22 mouse cellular contexts compared by ENCODE assay signal in genomic region chr13:56223625-56224024, GRCm38 (mm10). TPM values are rescaled to one million over a fixed set of nuclear protein-coding genes. Genes with fewer than 3 reads are reported as not detected.
A peak's percentile ranks its signal among the peaks of the same experiment; 100 is the strongest.
DNase-seq lines count a peak whose midpoint lies in the region; ATAC-seq and TF ChIP-seq lines count a peak whose summit lies in the region.
"Had no signal": no experiment of that assay in that cellular context is flagged by ENCODE, and none has a peak within 500 bp of the region (broad histone marks: within the 10 kb centered on the region; RNA-seq: fewer than 3 reads in every experiment).

No protein-coding gene starts in this region.

- H3K4me1 ChIP-seq in forebrain, embryonic 12.5 days, result peaks cover 57% of the 10 kb centered on the region
- peaks cover 33% of the 10 kb centered on the region for H3K4me1 ChIP-seq in forebrain, embryonic 14.5 days (ENCODE audit: control insufficient read depth, insufficient read depth, low read length)
- H3K4me1 ChIP-seq in CH12.LX (ENCODE audit: control insufficient read depth in 1 of 2, insufficient read depth in 2 of 2), result peaks cover 23 to 36% of the 10 kb centered on the region in 2 experiments
- H3K4me1 ChIP-seq in embryonic facial prominence, embryonic 12.5 days, result peaks cover 24% of the 10 kb centered on the region
- peaks cover 40% of the 10 kb centered on the region for H3K4me1 ChIP-seq in midbrain, embryonic 14.5 days (ENCODE audit: control insufficient read depth, insufficient read depth, low read length)
- H3K4me1 ChIP-seq in cerebellum, adult 2 months (ENCODE audit: control insufficient read depth, insufficient read depth, low read length), result peaks cover 4% of the 10 kb centered on the region; the same call in 1 of the 2 replicates

- no peak overlapping the region for H3K4me3 ChIP-seq in forebrain, embryonic 12.5 days (replicated peaks)
- H3K4me3 ChIP-seq in forebrain, embryonic 14.5 days (ENCODE audit: low read depth, low read length), result no peak overlapping the region
- no peak overlapping the region for H3K4me3 ChIP-seq in CH12.LX (replicated peaks in 1 of 3; ENCODE audit: low read depth in 2 of 3, low read length in 2 of 3, poor library complexity in 1 of 3)
- no peak overlapping the region for H3K4me3 ChIP-seq in embryonic facial prominence, embryonic 12.5 days
- H3K4me3 ChIP-seq in midbrain, embryonic 14.5 days (replicated peaks; ENCODE audit: low read depth, low read length), result no peak overlapping the region
- no peak overlapping the region for H3K4me3 ChIP-seq in cerebellum, adult 2 months (replicated peaks; ENCODE audit: insufficient read depth, low read depth, low read length)
- H3K4me3 ChIP-seq: embryonic facial prominence, embryonic 13.5 days; heart, embryonic 10.5 days had no signal

- TF ChIP-seq CTCF in CH12.LX (conservative IDR thresholded peaks at IDR 0.05 in 1 of 2, IDR thresholded peaks at IDR 0.05 in 1 of 2; ENCODE audit: low read depth in 2 of 2, low read length in 2 of 2), result no peak
- no peak for TF ChIP-seq CTCF in cerebellum, adult 2 months (IDR thresholded peaks at IDR 0.05; ENCODE audit: borderline replicate concordance, insufficient read depth, low read depth, low read length)

- H3K79me2 ChIP-seq in CH12.LX (replicated peaks; ENCODE audit: control insufficient read depth, extremely low read depth, insufficient read depth, poor library complexity, severe bottlenecking), result no peaks in the 10 kb centered on the region

- no peak overlapping the region for H3K9ac ChIP-seq in forebrain, embryonic 12.5 days
- no peak overlapping the region for H3K9ac ChIP-seq in forebrain, embryonic 14.5 days (ENCODE audit: low read length)
- H3K9ac ChIP-seq in CH12.LX (ENCODE audit: insufficient read depth, low read depth), result no peak overlapping the region
- H3K9ac ChIP-seq in embryonic facial prominence, embryonic 12.5 days, result no peak overlapping the region
- H3K9ac ChIP-seq in midbrain, embryonic 14.5 days (replicated peaks; ENCODE audit: low read length), result no peak overlapping the region
- H3K9ac ChIP-seq: embryonic facial prominence, embryonic 13.5 days; liver, embryonic 14.5 days had no signal

- no peaks in the 10 kb centered on the region for H3K9me3 ChIP-seq in forebrain, embryonic 12.5 days
- no peaks in the 10 kb centered on the region for H3K9me3 ChIP-seq in forebrain, embryonic 14.5 days (replicated peaks; ENCODE audit: control insufficient read depth, low read length)
- no peaks in the 10 kb centered on the region for H3K9me3 ChIP-seq in CH12.LX (replicated peaks; ENCODE audit: low read length)
- H3K9me3 ChIP-seq in embryonic facial prominence, embryonic 12.5 days, result no peaks in the 10 kb centered on the region
- H3K9me3 ChIP-seq in midbrain, embryonic 14.5 days (ENCODE audit: control insufficient read depth, low read length), result no peaks in the 10 kb centered on the region
- H3K9me3 ChIP-seq: embryonic facial prominence, embryonic 13.5 days; heart, embryonic 10.5 days had no signal

- peak overlapping the region; percentile 27 for H3K4me2 ChIP-seq in forebrain, embryonic 12.5 days
- no peak overlapping the region for H3K4me2 ChIP-seq in forebrain, embryonic 14.5 days (ENCODE audit: low read length)
- peak overlapping the region; percentile 13; the same call in 1 of the 2 replicates for H3K4me2 ChIP-seq in CH12.LX (ENCODE audit: insufficient read depth, low read depth, poor library complexity, severe bottlenecking)
- H3K4me2 ChIP-seq in embryonic facial prominence, embryonic 12.5 days (replicated peaks), result 0 out of 2 replicates have a peak overlapping the region, but pooled peaks have one; percentile 7
- peak overlapping the region; percentile 3; the same call in 1 of the 2 replicates for H3K4me2 ChIP-seq in midbrain, embryonic 14.5 days (ENCODE audit: low read length)
- H3K4me2 ChIP-seq: embryonic facial prominence, embryonic 13.5 days had no signal

- TF ChIP-seq EP300 in CH12.LX (IDR thresholded peaks at IDR 0.05; ENCODE audit: low read length), result 0 out of 2 replicates have a peak, but pooled peaks have one; percentile 6

- WGBS in forebrain, embryonic 12.5 days, result 5% methylated on average over 21 of the region's 21 CpGs
- WGBS in forebrain, embryonic 14.5 days, result 11% methylated on average over 21 of the region's 21 CpGs
- WGBS in embryonic facial prominence, embryonic 12.5 days, result 4% methylated on average over 21 of the region's 21 CpGs
- WGBS in midbrain, embryonic 14.5 days, result 3% methylated on average over 21 of the region's 21 CpGs
- 48% methylated on average over 21 of the region's 21 CpGs for WGBS in cerebellum, adult 2 months

- peaks cover 80% of the 10 kb centered on the region for H3K27me3 ChIP-seq in forebrain, embryonic 12.5 days
- peaks cover 12% of the 10 kb centered on the region for H3K27me3 ChIP-seq in forebrain, embryonic 14.5 days (replicated peaks; ENCODE audit: control insufficient read depth, insufficient read depth, low read length)
- peaks cover 8% of the 10 kb centered on the region for H3K27me3 ChIP-seq in CH12.LX (replicated peaks)
- peaks cover 71% of the 10 kb centered on the region for H3K27me3 ChIP-seq in embryonic facial prominence, embryonic 12.5 days
- peaks cover 33% of the 10 kb centered on the region for H3K27me3 ChIP-seq in midbrain, embryonic 14.5 days (ENCODE audit: control insufficient read depth, insufficient read depth, low read length)
- peaks cover 4% of the 10 kb centered on the region; the same call in 1 of the 2 replicates for H3K27me3 ChIP-seq in cerebellum, adult 2 months (ENCODE audit: control insufficient read depth, insufficient read depth, low read length)

- H3K27ac ChIP-seq in forebrain, embryonic 12.5 days, result peak overlapping the region; percentile 19; the same call in 1 of the 2 replicates
- no peak overlapping the region for H3K27ac ChIP-seq in forebrain, embryonic 14.5 days (ENCODE audit: low read depth, low read length)
- no peak overlapping the region for H3K27ac ChIP-seq in CH12.LX (ENCODE audit: insufficient read depth, low read depth)
- 0 out of 2 replicates have a peak overlapping the region, but pooled peaks have one; percentile 31 for H3K27ac ChIP-seq in embryonic facial prominence, embryonic 12.5 days
- no peak overlapping the region for H3K27ac ChIP-seq in midbrain, embryonic 14.5 days (replicated peaks; ENCODE audit: low read depth, low read length)
- H3K27ac ChIP-seq in cerebellum, adult 2 months (ENCODE audit: insufficient read depth, low read length), result no peak overlapping the region
- H3K27ac ChIP-seq: embryonic facial prominence, embryonic 13.5 days; heart, embryonic 10.5 days; liver, embryonic 14.5 days had no signal

- TF ChIP-seq POLR2A in CH12.LX (IDR thresholded peaks at IDR 0.05; ENCODE audit: low read depth, low read length), result no peak
- TF ChIP-seq POLR2A in cerebellum, adult 2 months (IDR thresholded peaks at IDR 0.05; ENCODE audit: borderline replicate concordance, insufficient read depth, low read length), result no peak

- no peak for ATAC-seq in forebrain, embryonic 12.5 days (ENCODE audit: low FRiP score)
- ATAC-seq in forebrain, embryonic 14.5 days, result no peak
- no peak for ATAC-seq in embryonic facial prominence, embryonic 12.5 days (ENCODE audit: insufficient number of reproducible peaks, insufficient read depth, low FRiP score, low TSS enrichment)
- no peak for ATAC-seq in midbrain, embryonic 14.5 days (ENCODE audit: low FRiP score, low TSS enrichment)

- no peaks in the 10 kb centered on the region for H3K36me3 ChIP-seq in forebrain, embryonic 12.5 days (replicated peaks)
- no peaks in the 10 kb centered on the region for H3K36me3 ChIP-seq in forebrain, embryonic 14.5 days (ENCODE audit: control insufficient read depth, insufficient read depth, low read length)
- no peaks in the 10 kb centered on the region for H3K36me3 ChIP-seq in CH12.LX (replicated peaks in 1 of 2; ENCODE audit: control insufficient read depth in 1 of 2, insufficient read depth in 1 of 2, low read length in 1 of 2)
- no peaks in the 10 kb centered on the region for H3K36me3 ChIP-seq in embryonic facial prominence, embryonic 12.5 days
- H3K36me3 ChIP-seq in midbrain, embryonic 14.5 days (ENCODE audit: control insufficient read depth, insufficient read depth, low read length), result no peaks in the 10 kb centered on the region
- H3K36me3 ChIP-seq: embryonic facial prominence, embryonic 13.5 days; G1E; heart, embryonic 10.5 days had no signal

- dilution Hi-C loops in CH12.LX (cut with MboI; ENCODE audit: extremely low pct_ligation_motif_present, extremely low pct_unique_long_range_greater_than_20kb, low sequenced_read_pairs), result no loop called here

- in situ Hi-C loops in CH12.LX (cut with MboI; ENCODE audit: low pct_ligation_motif_present, low pct_unique_long_range_greater_than_20kb, low sequenced_read_pairs), result no loop called here

- DNase-seq in forebrain, embryonic 14.5 days (ENCODE audit: low spot score), result no peak
- DNase-seq in CH12.LX (ENCODE audit: extremely low read depth), result peak; percentile 65
- DNase-seq in midbrain, embryonic 14.5 days, result no peak
- DNase-seq in retina, postnatal 1 day, result no peak
- no peak for DNase-seq in cerebellum, adult 2 months
- DNase-seq in neural tube, embryonic 10.5 days (ENCODE audit: extremely low spot score, low spot score), result no peak
- DNase-seq: B cell, adult 2 months; cerebellum, adult 18-20 months; gastrocnemius, postnatal 10 days; heart, postnatal 36 days; kidney, adult 11 months; kidney, postnatal 36 days; layer of hippocampus, postnatal 36 days; left cerebral cortex, postnatal 4 days; lung, postnatal 10 days had no signal

- no peak for TF ChIP-seq RAD21 in CH12.LX (IDR thresholded peaks at IDR 0.05; ENCODE audit: low read depth, low read length)

RNA-seq across cellular contexts. Expression of gene Neurog1, which starts 28.3 kb away (rescaled TPM):
- 16.2 and 19.5 TPM in 2 replicates for polyA plus RNA-seq in forebrain, embryonic 12.5 days (2016; fragmentation: Nextera tagmentation; extraction: Ambion mirVana)
- 3.4 and 4.3 TPM in 2 replicates for polyA plus RNA-seq in forebrain, embryonic 14.5 days (2014; fragmentation: Nextera tagmentation; extraction: Ambion mirVana)
- total RNA-seq in CH12.LX (2012; rRNA removed) (not detected in 2 replicates), CH12.LX (2014; rRNA removed) (not detected in 2 replicates)
- polyA plus RNA-seq in CH12.LX (2012; ENCODE audit: insufficient read length, low read depth), result not detected in 2 replicates
- 5.1 and 6.0 TPM in 2 replicates for polyA plus RNA-seq in embryonic facial prominence, embryonic 12.5 days (2016; fragmentation: Nextera tagmentation; extraction: Ambion mirVana)
- 3.6 and 8.9 TPM in 2 replicates for polyA plus RNA-seq in midbrain, embryonic 14.5 days (2014; fragmentation: Nextera tagmentation; extraction: Ambion mirVana)
- not detected in 2 replicates for polyA plus RNA-seq in cerebellum, adult 2 months (2012; rRNA removed)
- total RNA-seq: gastrocnemius, postnatal 10 days; heart, postnatal 36 days; left cerebral cortex, postnatal 4 days; neutrophil, adult 5-6 weeks had no signal
- polyA plus RNA-seq: G1E; liver, embryonic 14.5 days had no signal

RNA-seq across cellular contexts. Expression of gene Tifab, which starts 44.9 kb away (rescaled TPM):
- 0.64 and 0.77 TPM in 2 replicates for polyA plus RNA-seq in forebrain, embryonic 12.5 days (2016; fragmentation: Nextera tagmentation; extraction: Ambion mirVana)
- 0.42 and 0.58 TPM in 2 replicates for polyA plus RNA-seq in forebrain, embryonic 14.5 days (2014; fragmentation: Nextera tagmentation; extraction: Ambion mirVana)
- total RNA-seq in CH12.LX (2012; rRNA removed) (1.9 and 2.0 TPM in 2 replicates), CH12.LX (2014; rRNA removed) (3.4 and 4.7 TPM in 2 replicates)
- 6.2 and 6.7 TPM in 2 replicates for polyA plus RNA-seq in CH12.LX (2012; ENCODE audit: insufficient read length, low read depth)
- 1.3 and 1.5 TPM in 2 replicates for polyA plus RNA-seq in embryonic facial prominence, embryonic 12.5 days (2016; fragmentation: Nextera tagmentation; extraction: Ambion mirVana)
- polyA plus RNA-seq in midbrain, embryonic 14.5 days (2014; fragmentation: Nextera tagmentation; extraction: Ambion mirVana), result 0.43 and 0.64 TPM in 2 replicates
- polyA plus RNA-seq in cerebellum, adult 2 months (2012; rRNA removed), result 0.73 and 0.84 TPM in 2 replicates
- polyA plus RNA-seq: G1E had no signal

Comparison
In these comparisons a context has a peak if more than half of its experiments do, and no peak if none do; other contexts are left out.
1. H3K27ac ChIP-seq: peak in forebrain, embryonic 12.5 days (single experiment) and embryonic facial prominence, embryonic 12.5 days (single experiment); none in forebrain, embryonic 14.5 days (single experiment), CH12.LX (single experiment), midbrain, embryonic 14.5 days (single experiment) and cerebellum, adult 2 months (single experiment).